Mouse (Mus musculus) layer of hippocampus, adult 6 months (tissue): Measurements from ENCODE around the gene Rps6ka2. TPM values are rescaled to one million over a fixed set of nuclear protein-coding genes. Genes with fewer than 3 reads are reported as not detected.

Experiments
- long read RNA-seq, 2 experiments: library from polyadenylated mRNA; unstranded; transcript quantifications; one replicate each; pipeline ENCODE4 v2.0.0; 2019 to 2020
- polyA plus RNA-seq: library from polyadenylated mRNA; unstranded; fragments of <200 nt; fragmentation: Nextera tagmentation; gene quantifications from 2 replicates; pipeline ENCODE4 v1.2.3, GENCODE M21; 2021

Gene Rps6ka2
- 12.7 and 12.9 TPM in 2 replicates for polyA plus RNA-seq
- long read RNA-seq, experiment 1, full-length matches to known transcripts: 1 of 12 reads
- long read RNA-seq, experiment 1, partial matches to known transcripts: 3 of 12 reads
- long read RNA-seq, experiment 1, other reads (novel, unspliced or antisense): 8 of 12 reads
- long read RNA-seq, experiment 2, full-length matches to known transcripts: 23 of 76 reads
- long read RNA-seq, experiment 2, partial matches to known transcripts: 33 of 76 reads
- long read RNA-seq, experiment 2, other reads (novel, unspliced or antisense): 20 of 76 reads

GRCm38 (mm10) chr17:7169627-7170303 lies at the start of gene Rps6ka2:
Gene Rps6ka2 (plus strand): TSS chr17:7170115.

GRCm38 (mm10) chr17:7324346-7324745 lies 154.4 kb downstream of the Rps6ka2 start, which contains the start of gene Tcp10a:
Gene Tcp10a (plus strand): TSS chr17:7324646.

GRCm38 (mm10) chr17:7352596-7352995 lies 182.7 kb downstream of the Rps6ka2 start, which contains the start of gene Ttll2:
Gene Ttll2 (minus strand): TSS chr17:7352696.

Other genes starting within 250 kb of the Rps6ka2 start
- gene Rsph3b, start 221.4 kb upstream of the Rps6ka2 start, polyA plus RNA-seq: 49.5 and 51.0 TPM in 2 replicates
- gene Tagap1, start 209.0 kb upstream of the Rps6ka2 start, polyA plus RNA-seq: 47.0 and 68.6 TPM in 2 replicates
- gene Rnaset2b, start 199.5 kb upstream of the Rps6ka2 start, polyA plus RNA-seq: 91.6 and 121 TPM in 2 replicates
- gene Gm49721, start 191.2 kb upstream of the Rps6ka2 start, polyA plus RNA-seq: 0.50 and 0.78 TPM in 2 replicates
- gene Gm1604a, start 144.5 kb upstream of the Rps6ka2 start, polyA plus RNA-seq: not detected in 2 replicates
- not detected in 2 replicates for gene Tcp10a, start 154.5 kb downstream of the Rps6ka2 start, polyA plus RNA-seq
- gene Ttll2, start 182.6 kb downstream of the Rps6ka2 start, polyA plus RNA-seq: not detected in 2 replicates
- gene Gm49630, start 201.9 kb downstream of the Rps6ka2 start, polyA plus RNA-seq: not detected in 2 replicates
- not detected in 2 replicates for gene Unc93a2, start 215.3 kb downstream of the Rps6ka2 start, polyA plus RNA-seq